ENCODE assay signal across 8 mouse cellular contexts in the genomic region with DNA sequence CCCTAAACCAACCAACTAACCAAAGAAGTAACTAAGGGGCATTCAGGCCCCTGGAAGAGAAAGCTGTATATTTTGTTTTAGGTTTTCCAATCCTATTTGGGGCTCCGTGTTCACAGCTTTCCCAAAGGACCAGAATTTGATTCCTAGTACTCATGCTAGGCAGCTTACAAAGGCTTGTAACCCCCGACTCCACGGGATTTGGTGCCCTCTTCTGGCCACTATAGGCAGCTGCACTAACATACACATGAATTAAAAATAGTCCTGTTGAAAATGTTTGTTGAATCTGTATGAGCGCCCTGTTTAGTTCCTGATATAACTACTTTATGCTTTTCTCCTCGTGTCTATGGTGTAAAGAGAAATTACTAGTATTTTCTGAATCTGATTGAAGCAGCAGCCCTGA. TPM values are rescaled to one million over a fixed set of nuclear protein-coding genes. Genes with fewer than 3 reads are reported as not detected.
A peak's percentile ranks its signal among the peaks of the same experiment; 100 is the strongest.
DNase-seq lines count a peak whose midpoint lies in the region; ATAC-seq and TF ChIP-seq lines count a peak whose summit lies in the region.
"Had no signal": no experiment of that assay in that cellular context is flagged by ENCODE, and none has a peak within 500 bp of the region (broad histone marks: within the 10 kb centered on the region; RNA-seq: fewer than 3 reads in every experiment).

No protein-coding gene starts in this region.

- H3K27me3 ChIP-seq in kidney, adult 2 months (replicated peaks; ENCODE audit: control insufficient read depth, insufficient read depth, low read length) = no peaks in the 10 kb centered on the region
- no peaks in the 10 kb centered on the region for H3K27me3 ChIP-seq in kidney, embryonic 16.5 days (ENCODE audit: insufficient read depth, low read length)
- H3K27me3 ChIP-seq: neural tube, embryonic 12.5 days had no signal

- ATAC-seq in kidney, embryonic 16.5 days (ENCODE audit: low FRiP score, low TSS enrichment) = no peak
- ATAC-seq in common myeloid progenitor, adult 5-6 weeks (replicated peaks; ENCODE audit: low read depth, poor library complexity, severe bottlenecking) = peak; percentile 63

- TF ChIP-seq POLR2A in kidney, adult 2 months (IDR thresholded peaks at IDR 0.05; ENCODE audit: low read depth, low read length) = no peak

- no peak overlapping the region for H3K4me2 ChIP-seq in kidney, embryonic 16.5 days (replicated peaks; ENCODE audit: low read depth, low read length)
- H3K4me2 ChIP-seq: neural tube, embryonic 12.5 days had no signal

- peak; percentile 67 for TF ChIP-seq CTCF in kidney, adult 2 months (conservative IDR thresholded peaks at IDR 0.05; ENCODE audit: insufficient read depth, insufficient read length, low read depth, low read length)

- DNase-seq in kidney, adult 2 months = peak; percentile 32
- DNase-seq in CD8-positive naive resting alpha-beta T cell, adult 2 months (ENCODE audit: low read depth in 2 of 2, low spot score in 2 of 2) = peak; percentile 1 to 26
- DNase-seq in NIH3T3 (ENCODE audit: low read depth) = peak; percentile 77
- DNase-seq in left cerebral cortex, postnatal 4 days = peak; percentile 26
- peak; percentile 76 for DNase-seq in retina, embryonic 14.5 days (ENCODE audit: low spot score)

- no peak overlapping the region for H3K4me3 ChIP-seq in kidney, adult 2 months (ENCODE audit: insufficient read depth, low read depth, low read length)
- H3K4me3 ChIP-seq in kidney, embryonic 16.5 days (ENCODE audit: low read length) = no peak overlapping the region
- H3K4me3 ChIP-seq: neural tube, embryonic 12.5 days had no signal

- no peaks in the 10 kb centered on the region for H3K9me3 ChIP-seq in kidney, embryonic 16.5 days (ENCODE audit: low read length)
- H3K9me3 ChIP-seq: neural tube, embryonic 12.5 days had no signal

- H3K36me3 ChIP-seq in kidney, adult 2 months (ENCODE audit: control insufficient read depth, insufficient read depth, low read length) = no peaks in the 10 kb centered on the region
- H3K36me3 ChIP-seq in kidney, embryonic 16.5 days (ENCODE audit: insufficient read depth, low read length) = no peaks in the 10 kb centered on the region
- H3K36me3 ChIP-seq: neural tube, embryonic 12.5 days had no signal

- no peak overlapping the region for H3K9ac ChIP-seq in kidney, embryonic 16.5 days (replicated peaks; ENCODE audit: low read length)
- H3K9ac ChIP-seq: neural tube, embryonic 12.5 days had no signal

- 4% methylated on average over 5 of the region's 5 CpGs for WGBS in kidney, adult 2 months
- 14% methylated on average over 5 of the region's 5 CpGs for WGBS in kidney, embryonic 16.5 days

- no peaks in the 10 kb centered on the region; the same call in 1 of the 2 replicates for H3K4me1 ChIP-seq in kidney, adult 2 months (ENCODE audit: control insufficient read depth, insufficient read depth, low read length)
- H3K4me1 ChIP-seq in kidney, embryonic 16.5 days (ENCODE audit: insufficient read depth, low read length) = no peaks in the 10 kb centered on the region
- H3K4me1 ChIP-seq: neural tube, embryonic 12.5 days had no signal

- no peak overlapping the region for H3K27ac ChIP-seq in kidney, adult 2 months (ENCODE audit: insufficient read depth, low read depth, low read length)
- H3K27ac ChIP-seq in kidney, embryonic 16.5 days (ENCODE audit: low read length) = no peak overlapping the region
- H3K27ac ChIP-seq: neural tube, embryonic 12.5 days had no signal

- intact Hi-C loops in left cerebral cortex, postnatal 4 days (cut with DNase I) = no loop called here

RNA-seq across cellular contexts. Expression of a gene that starts 1.1 kb away (rescaled TPM):
- polyA plus RNA-seq in kidney, adult 2 months (2012; rRNA removed) = 28.9 and 42.2 TPM in 2 replicates
- 0.34 and 0.64 TPM in 2 replicates for polyA plus RNA-seq in kidney, embryonic 16.5 days (2015; fragmentation: Nextera tagmentation; extraction: Ambion mirVana)
- not detected in 2 replicates for total RNA-seq in common myeloid progenitor, adult 5-6 weeks (2017)
- not detected for total RNA-seq in left cerebral cortex, postnatal 4 days (2021)
- polyA plus RNA-seq: neural tube, embryonic 12.5 days had no signal

RNA-seq across cellular contexts. Expression of a gene that starts 39.3 kb away (rescaled TPM):
- 0.09 and 0.15 TPM in 2 replicates for polyA plus RNA-seq in kidney, adult 2 months (2012; rRNA removed)
- polyA plus RNA-seq in kidney, embryonic 16.5 days (2015; fragmentation: Nextera tagmentation; extraction: Ambion mirVana) = 0.58 and 0.69 TPM in 2 replicates
- 46.7 and 51.4 TPM in 2 replicates for total RNA-seq in common myeloid progenitor, adult 5-6 weeks (2017)
- total RNA-seq in left cerebral cortex, postnatal 4 days (2021) = not detected

RNA-seq across cellular contexts. Expression of a gene that starts 57.4 kb away (rescaled TPM):
- polyA plus RNA-seq in kidney, adult 2 months (2012; rRNA removed) = 7.6 and 8.4 TPM in 2 replicates
- 66.5 and 70.7 TPM in 2 replicates for polyA plus RNA-seq in kidney, embryonic 16.5 days (2015; fragmentation: Nextera tagmentation; extraction: Ambion mirVana)
- 60.0 and 70.0 TPM in 2 replicates for total RNA-seq in common myeloid progenitor, adult 5-6 weeks (2017)
- total RNA-seq in left cerebral cortex, postnatal 4 days (2021) = 10 to 100 TPM; 35.0 to 36.7 TPM

Comparison
In these comparisons a context has a peak if more than half of its experiments do, and no peak if none do; other contexts are left out.
1. DNase-seq: peak in every context shown above with its lines; median percentile 77 in NIH3T3; 76 in retina, embryonic 14.5 days; 32 in kidney, adult 2 months; 26 in left cerebral cortex, postnatal 4 days; 14 in CD8-positive naive resting alpha-beta T cell, adult 2 months.
2. RNA of a gene that starts 39.3 kb away (total RNA-seq): 46.7 to 51.4 TPM in common myeloid progenitor, adult 5-6 weeks; not detected in left cerebral cortex, postnatal 4 days; every median in the first group is over 10 times any median in the second.